Mouse (Mus musculus): ENCODE results near the gene Med13l. TPM values are rescaled to one million over a fixed set of nuclear protein-coding genes. Genes with fewer than 3 reads are reported as not detected.

Gene Med13l
- polyA plus RNA-seq, 1 experiment from 2014 or later, result 20.5 TPM

- Histone ChIP-seq H3K9me3 (ENCODE audit: control insufficient read depth, low read length) (no peaks in the 10 kb centered on the region), H3K4me3 (replicated peaks; ENCODE audit: low read depth, low read length) (no peak overlapping the region), H3K27ac (replicated peaks; ENCODE audit: low read depth, low read length) (no peak overlapping the region), H3K4me1 (ENCODE audit: control insufficient read depth, insufficient read depth, low read length) (peaks cover 24% of the 10 kb centered on the region), H3K27me3 (ENCODE audit: control insufficient read depth, insufficient read depth, low read length) (no peaks in the 10 kb centered on the region), H3K4me2 (ENCODE audit: low read length) (no peak overlapping the region), H3K36me3 (ENCODE audit: control insufficient read depth, insufficient read depth, low read length) (no peaks in the 10 kb centered on the region), H3K9ac (replicated peaks; ENCODE audit: low read length) (no peak overlapping the region)
- peak; percentile 74 for DNase-seq
- WGBS, result 67% methylated on average over 14 of the region's 14 CpGs
- ATAC-seq (ENCODE audit: low FRiP score, low TSS enrichment), result no peak
Measured at GRCm38 (mm10) chr5:118594470-118595236, 34.2 kb downstream of the Med13l start.

- Histone ChIP-seq H3K27ac (replicated peaks; ENCODE audit: low read depth, low read length) (no peak overlapping the region), H3K4me3 (replicated peaks; ENCODE audit: low read depth, low read length) (no peak overlapping the region), H3K36me3 (ENCODE audit: control insufficient read depth, insufficient read depth, low read length) (no peaks in the 10 kb centered on the region), H3K27me3 (ENCODE audit: control insufficient read depth, insufficient read depth, low read length) (no peaks in the 10 kb centered on the region), H3K4me2 (ENCODE audit: low read length) (no peak overlapping the region), H3K9ac (replicated peaks; ENCODE audit: low read length) (no peak overlapping the region), H3K4me1 (ENCODE audit: control insufficient read depth, insufficient read depth, low read length) (peaks cover 25% of the 10 kb centered on the region), H3K9me3 (ENCODE audit: control insufficient read depth, low read length) (no peaks in the 10 kb centered on the region)
- DNase-seq (no peak), ATAC-seq (ENCODE audit: low FRiP score, low TSS enrichment) (no peak)
- WGBS, result 92% methylated on average over 5 of the region's 5 CpGs
Measured at GRCm38 (mm10) chr5:118595901-118596300, 35.4 kb downstream of the Med13l start.

- no peak overlapping the region for H3K9ac ChIP-seq (replicated peaks; ENCODE audit: low read length)
- 84% methylated on average over 15 of the region's 15 CpGs for WGBS
- no peaks in the 10 kb centered on the region for H3K27me3 ChIP-seq (ENCODE audit: control insufficient read depth, insufficient read depth, low read length)
- H3K4me2 ChIP-seq (ENCODE audit: low read length), result no peak overlapping the region
- DNase-seq (no peak), ATAC-seq (ENCODE audit: low FRiP score, low TSS enrichment) (no peak)
- peaks cover 25% of the 10 kb centered on the region; the same call in 1 of the 2 replicates for H3K4me1 ChIP-seq (ENCODE audit: control insufficient read depth, insufficient read depth, low read length)
- H3K4me3 ChIP-seq (replicated peaks; ENCODE audit: low read depth, low read length), result no peak overlapping the region
- H3K36me3 ChIP-seq (ENCODE audit: control insufficient read depth, insufficient read depth, low read length), result no peaks in the 10 kb centered on the region
- no peak overlapping the region for H3K27ac ChIP-seq (replicated peaks; ENCODE audit: low read depth, low read length)
- H3K9me3 ChIP-seq (ENCODE audit: control insufficient read depth, low read length), result no peaks in the 10 kb centered on the region
Measured at GRCm38 (mm10) chr5:118596452-118597092, 36.1 kb downstream of the Med13l start.

- H3K4me2 ChIP-seq (ENCODE audit: low read length), result no peak overlapping the region
- peaks cover 35% of the 10 kb centered on the region for H3K4me1 ChIP-seq (ENCODE audit: control insufficient read depth, insufficient read depth, low read length)
- H3K4me3 ChIP-seq (replicated peaks; ENCODE audit: low read depth, low read length), result no peak overlapping the region
- DNase-seq, result no peak
- H3K9ac ChIP-seq (replicated peaks; ENCODE audit: low read length), result no peak overlapping the region
- no peak for ATAC-seq (ENCODE audit: low FRiP score, low TSS enrichment)
- H3K27me3 ChIP-seq (ENCODE audit: control insufficient read depth, insufficient read depth, low read length), result no peaks in the 10 kb centered on the region
- H3K9me3 ChIP-seq (ENCODE audit: control insufficient read depth, low read length), result no peaks in the 10 kb centered on the region
- no peak overlapping the region for H3K27ac ChIP-seq (replicated peaks; ENCODE audit: low read depth, low read length)
- H3K36me3 ChIP-seq (ENCODE audit: control insufficient read depth, insufficient read depth, low read length), result no peaks in the 10 kb centered on the region
- 49% methylated on average over 6 of the region's 6 CpGs for WGBS
Measured at GRCm38 (mm10) chr5:118598601-118599000, 38.1 kb downstream of the Med13l start.

GRCm38 (mm10) chr5:118601452-118601851 lies 41.0 kb downstream of the Med13l start:
- Histone ChIP-seq H3K36me3 (ENCODE audit: control insufficient read depth, insufficient read depth, low read length) (no peaks in the 10 kb centered on the region), H3K27ac (replicated peaks; ENCODE audit: low read depth, low read length) (no peak overlapping the region), H3K9ac (replicated peaks; ENCODE audit: low read length) (no peak overlapping the region), H3K4me3 (replicated peaks; ENCODE audit: low read depth, low read length) (no peak overlapping the region), H3K9me3 (ENCODE audit: control insufficient read depth, low read length) (no peaks in the 10 kb centered on the region), H3K27me3 (ENCODE audit: control insufficient read depth, insufficient read depth, low read length) (no peaks in the 10 kb centered on the region), H3K4me2 (ENCODE audit: low read length) (no peak overlapping the region), H3K4me1 (ENCODE audit: control insufficient read depth, insufficient read depth, low read length) (peaks cover 38% of the 10 kb centered on the region)
- 85% methylated on average over 4 of the region's 4 CpGs for WGBS
- ATAC-seq (ENCODE audit: low FRiP score, low TSS enrichment), result no peak
- DNase-seq, result no peak

- H3K4me1 ChIP-seq (ENCODE audit: control insufficient read depth, insufficient read depth, low read length), result peaks cover 45% of the 10 kb centered on the region
- H3K27ac ChIP-seq (replicated peaks; ENCODE audit: low read depth, low read length), result no peak overlapping the region
- DNase-seq, result no peak
- no peak overlapping the region for H3K4me3 ChIP-seq (replicated peaks; ENCODE audit: low read depth, low read length)
- no peak overlapping the region for H3K9ac ChIP-seq (replicated peaks; ENCODE audit: low read length)
- whole genome bisulfite sequencing, result 69% methylated on average over 7 of the region's 7 CpGs
- H3K9me3 ChIP-seq (ENCODE audit: control insufficient read depth, low read length), result no peaks in the 10 kb centered on the region
- H3K4me2 ChIP-seq (ENCODE audit: low read length), result no peak overlapping the region
- no peaks in the 10 kb centered on the region for H3K27me3 ChIP-seq (ENCODE audit: control insufficient read depth, insufficient read depth, low read length)
- no peak for ATAC-seq (ENCODE audit: low FRiP score, low TSS enrichment)
- H3K36me3 ChIP-seq (ENCODE audit: control insufficient read depth, insufficient read depth, low read length), result no peaks in the 10 kb centered on the region
Measured at GRCm38 (mm10) chr5:118602706-118603105, 42.2 kb downstream of the Med13l start.

GRCm38 (mm10) chr5:118605424-118606067 lies 45.1 kb downstream of the Med13l start:
- no peak for ATAC-seq (ENCODE audit: low FRiP score, low TSS enrichment)
- H3K4me2 ChIP-seq (ENCODE audit: low read length), result no peak overlapping the region
- H3K36me3 ChIP-seq (ENCODE audit: control insufficient read depth, insufficient read depth, low read length), result no peaks in the 10 kb centered on the region
- no peaks in the 10 kb centered on the region for H3K27me3 ChIP-seq (ENCODE audit: control insufficient read depth, insufficient read depth, low read length)
- H3K4me1 ChIP-seq (ENCODE audit: control insufficient read depth, insufficient read depth, low read length), result peaks cover 35% of the 10 kb centered on the region
- 0 out of 2 replicates have a peak overlapping the region, but pooled peaks have one; percentile 3 for H3K27ac ChIP-seq (replicated peaks; ENCODE audit: low read depth, low read length)
- no peak for DNase-seq
- no peak overlapping the region for H3K9ac ChIP-seq (replicated peaks; ENCODE audit: low read length)
- no peak overlapping the region for H3K4me3 ChIP-seq (replicated peaks; ENCODE audit: low read depth, low read length)
- no peaks in the 10 kb centered on the region for H3K9me3 ChIP-seq (ENCODE audit: control insufficient read depth, low read length)
- WGBS, result 79% methylated on average over 11 of the region's 11 CpGs

- H3K36me3 ChIP-seq (ENCODE audit: control insufficient read depth, insufficient read depth, low read length), result no peaks in the 10 kb centered on the region
- H3K4me2 ChIP-seq (ENCODE audit: low read length), result no peak overlapping the region
- no peaks in the 10 kb centered on the region for H3K27me3 ChIP-seq (ENCODE audit: control insufficient read depth, insufficient read depth, low read length)
- no peak for DNase-seq
- ATAC-seq (ENCODE audit: low FRiP score, low TSS enrichment), result no peak
- H3K4me3 ChIP-seq (replicated peaks; ENCODE audit: low read depth, low read length), result no peak overlapping the region
- H3K9ac ChIP-seq (replicated peaks; ENCODE audit: low read length), result no peak overlapping the region
- peaks cover 27% of the 10 kb centered on the region for H3K4me1 ChIP-seq (ENCODE audit: control insufficient read depth, insufficient read depth, low read length)
- H3K27ac ChIP-seq (replicated peaks; ENCODE audit: low read depth, low read length), result no peak overlapping the region
- H3K9me3 ChIP-seq (ENCODE audit: control insufficient read depth, low read length), result no peaks in the 10 kb centered on the region
- WGBS, result 85% methylated on average over 13 of the region's 13 CpGs
Measured at GRCm38 (mm10) chr5:118606636-118607035, 46.2 kb downstream of the Med13l start.

Data from midbrain, embryonic 14.5 days (tissue).